Comparison of ENCODE assay signal across 27 mouse cellular contexts in genomic region chr1:163512008-163512407, GRCm38 (mm10).
DNase-seq lines count a peak whose midpoint lies in the region; ATAC-seq and TF ChIP-seq lines count a peak whose summit lies in the region.
"Had no signal": no experiment of that assay in that cellular context is flagged by ENCODE, and none has a peak within 500 bp of the region (broad histone marks: within the 10 kb centered on the region; RNA-seq: fewer than 3 reads in every experiment).

No protein-coding gene starts in this region.

- H3K27me3 ChIP-seq in kidney, postnatal 0 days (ENCODE audit: insufficient read depth, low read length): no peaks in the 10 kb centered on the region
- no peaks in the 10 kb centered on the region for H3K27me3 ChIP-seq in limb, embryonic 14.5 days (ENCODE audit: control insufficient read depth, insufficient read depth, low read length)
- H3K27me3 ChIP-seq in limb, embryonic 10.5 days (ENCODE audit: low read depth, poor library complexity, severe bottlenecking): no peaks in the 10 kb centered on the region
- H3K27me3 ChIP-seq in myocyte (ENCODE audit: control insufficient read depth, insufficient read depth, insufficient read length): no peaks in the 10 kb centered on the region
- H3K27me3 ChIP-seq: embryonic facial prominence, embryonic 12.5 days; embryonic facial prominence, embryonic 15.5 days; forebrain, embryonic 12.5 days; forebrain, embryonic 15.5 days; heart, embryonic 13.5 days; hindbrain, embryonic 12.5 days; hindbrain, embryonic 15.5 days had no signal

- DNase-seq in kidney, postnatal 0 days (ENCODE audit: low spot score): peak; percentile 31
- no peak for DNase-seq in kidney, postnatal 25 days
- peak; percentile 42 for DNase-seq in limb, embryonic 14.5 days (ENCODE audit: low spot score)
- DNase-seq in limb, embryonic 10.5 days (ENCODE audit: low spot score): no peak
- DNase-seq in NIH3T3 (ENCODE audit: low read depth): peak; percentile 85
- DNase-seq: adrenal gland, postnatal 10 days; adrenal gland, postnatal 36 days; cerebellum, adult 11 months; cerebellum, adult 2 months; cerebellum, adult 9-11 months; cerebellum, postnatal 25 days; gastrocnemius, postnatal 25 days; heart, adult 2 months; heart, postnatal 14 days had no signal

- H3ac ChIP-seq in myocyte (ENCODE audit: control insufficient read depth, insufficient read length): no peak overlapping the region

- ATAC-seq in kidney, postnatal 0 days (replicated peaks; ENCODE audit: low FRiP score, low read depth): no peak
- ATAC-seq in limb, embryonic 14.5 days (ENCODE audit: low FRiP score, low read depth): no peak
- ATAC-seq in megakaryocyte-erythroid progenitor cell, adult 5-6 weeks (replicated peaks; ENCODE audit: low FRiP score, low TSS enrichment, poor library complexity, severe bottlenecking): no peak
- ATAC-seq: activated CD4-positive, CD25-positive, alpha-beta regulatory T cell, adult 4 months; CD4-positive, CD25-positive, alpha-beta regulatory T cell, adult 4 months; forebrain, embryonic 15.5 days had no signal

- TF ChIP-seq POLR2A in limb, embryonic 14.5 days (IDR thresholded peaks at IDR 0.05; ENCODE audit: borderline replicate concordance, extremely low read depth, insufficient read depth, insufficient read length): no peak
- no peak for TF ChIP-seq POLR2A in myocyte (IDR thresholded peaks at IDR 0.05; ENCODE audit: insufficient read length, low read depth)

- no peak overlapping the region for H3K27ac ChIP-seq in kidney, postnatal 0 days
- no peak overlapping the region for H3K27ac ChIP-seq in limb, embryonic 14.5 days (replicated peaks; ENCODE audit: low read depth, low read length)
- H3K27ac ChIP-seq in limb, embryonic 10.5 days: no peak overlapping the region
- H3K27ac ChIP-seq: embryonic facial prominence, embryonic 12.5 days; embryonic facial prominence, embryonic 15.5 days; forebrain, embryonic 12.5 days; forebrain, embryonic 15.5 days; heart, adult 2 months; heart, embryonic 10.5 days; heart, embryonic 13.5 days; hindbrain, embryonic 12.5 days; hindbrain, embryonic 15.5 days had no signal

- no peaks in the 10 kb centered on the region for H3K9me3 ChIP-seq in kidney, postnatal 0 days (replicated peaks; ENCODE audit: low read length)
- H3K9me3 ChIP-seq in limb, embryonic 14.5 days (ENCODE audit: control insufficient read depth, low read length): no peaks in the 10 kb centered on the region
- H3K9me3 ChIP-seq in limb, embryonic 10.5 days (replicated peaks): no peaks in the 10 kb centered on the region
- H3K9me3 ChIP-seq: embryonic facial prominence, embryonic 12.5 days; embryonic facial prominence, embryonic 15.5 days; forebrain, embryonic 12.5 days; forebrain, embryonic 15.5 days; heart, embryonic 10.5 days; hindbrain, embryonic 12.5 days; hindbrain, embryonic 15.5 days had no signal

- H3K9ac ChIP-seq in kidney, postnatal 0 days (ENCODE audit: low read depth, low read length): no peak overlapping the region
- no peak overlapping the region for H3K9ac ChIP-seq in limb, embryonic 14.5 days (ENCODE audit: low read depth, low read length, severe bottlenecking)
- H3K9ac ChIP-seq: embryonic facial prominence, embryonic 12.5 days; embryonic facial prominence, embryonic 15.5 days; forebrain, embryonic 12.5 days; forebrain, embryonic 15.5 days; heart, embryonic 13.5 days; hindbrain, embryonic 12.5 days; hindbrain, embryonic 15.5 days had no signal

- no peaks in the 10 kb centered on the region for H3K79me2 ChIP-seq in myocyte (ENCODE audit: control insufficient read depth, insufficient read depth)

- no peaks in the 10 kb centered on the region for H3K4me1 ChIP-seq in kidney, postnatal 0 days (replicated peaks; ENCODE audit: insufficient read depth, low read length)
- H3K4me1 ChIP-seq in limb, embryonic 14.5 days (ENCODE audit: control insufficient read depth, insufficient read depth, low read length): no peaks in the 10 kb centered on the region
- H3K4me1 ChIP-seq in limb, embryonic 10.5 days: peaks cover 10% of the 10 kb centered on the region; the same call in 1 of the 2 replicates
- H3K4me1 ChIP-seq: embryonic facial prominence, embryonic 12.5 days; embryonic facial prominence, embryonic 15.5 days; forebrain, embryonic 12.5 days; forebrain, embryonic 15.5 days; heart, embryonic 10.5 days; heart, embryonic 13.5 days; hindbrain, embryonic 12.5 days; hindbrain, embryonic 15.5 days had no signal

- H3K4me3 ChIP-seq in kidney, postnatal 0 days (replicated peaks; ENCODE audit: low read depth, low read length): no peak overlapping the region
- H3K4me3 ChIP-seq in limb, embryonic 14.5 days (replicated peaks; ENCODE audit: low read length): no peak overlapping the region
- no peak overlapping the region for H3K4me3 ChIP-seq in limb, embryonic 10.5 days
- H3K4me3 ChIP-seq in myocyte: no peak overlapping the region
- H3K4me3 ChIP-seq: embryonic facial prominence, embryonic 12.5 days; embryonic facial prominence, embryonic 15.5 days; erythroblast, embryonic 14.5 days; forebrain, embryonic 12.5 days; forebrain, embryonic 15.5 days; heart, adult 2 months; heart, embryonic 10.5 days; heart, embryonic 13.5 days; hindbrain, embryonic 12.5 days; hindbrain, embryonic 15.5 days had no signal

- no peak overlapping the region for H3K4me2 ChIP-seq in kidney, postnatal 0 days (ENCODE audit: low read length)
- no peak overlapping the region for H3K4me2 ChIP-seq in limb, embryonic 14.5 days (replicated peaks; ENCODE audit: low read depth, low read length, severe bottlenecking)
- H3K4me2 ChIP-seq in myocyte (ENCODE audit: low read depth): peak overlapping the region; percentile 48
- H3K4me2 ChIP-seq: embryonic facial prominence, embryonic 12.5 days; embryonic facial prominence, embryonic 15.5 days; forebrain, embryonic 12.5 days; forebrain, embryonic 15.5 days; heart, embryonic 13.5 days; hindbrain, embryonic 12.5 days; hindbrain, embryonic 15.5 days had no signal

- no peak for TF ChIP-seq CTCF in kidney, postnatal 0 days (IDR thresholded peaks at IDR 0.05; ENCODE audit: low read depth)

- no peaks in the 10 kb centered on the region for H3K36me3 ChIP-seq in kidney, postnatal 0 days (ENCODE audit: insufficient read depth, low read length)
- H3K36me3 ChIP-seq in limb, embryonic 14.5 days (ENCODE audit: control insufficient read depth, insufficient read depth, low read length): no peaks in the 10 kb centered on the region
- no peaks in the 10 kb centered on the region for H3K36me3 ChIP-seq in limb, embryonic 10.5 days
- H3K36me3 ChIP-seq in myocyte (ENCODE audit: control insufficient read depth, insufficient read depth): no peaks in the 10 kb centered on the region
- H3K36me3 ChIP-seq: embryonic facial prominence, embryonic 12.5 days; embryonic facial prominence, embryonic 15.5 days; forebrain, embryonic 12.5 days; forebrain, embryonic 15.5 days; heart, embryonic 10.5 days; heart, embryonic 13.5 days; hindbrain, embryonic 12.5 days; hindbrain, embryonic 15.5 days had no signal

- 45% methylated on average over 1 of the region's 1 CpGs for WGBS in kidney, postnatal 0 days
- 40% methylated on average over 1 of the region's 1 CpGs for WGBS in limb, embryonic 14.5 days
- 67% methylated on average over 1 of the region's 1 CpGs for WGBS in limb, embryonic 10.5 days

TF ChIP-seq in myocyte, 11 proteins besides CTCF, POLR2A, EP300 and RAD21:
- TF ChIP-seq USF1 (IDR thresholded peaks at IDR 0.05; ENCODE audit: low read depth): no peak
- TF ChIP-seq MYOD1 (IDR thresholded peaks at IDR 0.05; ENCODE audit: control insufficient read depth in 1 of 3, insufficient read length in 2 of 3, low read depth in 2 of 3): no peak
- no peak for TF ChIP-seq SRF (IDR thresholded peaks at IDR 0.05; ENCODE audit: control insufficient read depth, insufficient read length, low read depth)
- no peak for TF ChIP-seq POLR2AphosphoS2 (IDR thresholded peaks at IDR 0.05; ENCODE audit: insufficient read length, low read depth)
- TF ChIP-seq TCF3 (IDR thresholded peaks at IDR 0.05; ENCODE audit: insufficient read length, low read depth): no peak
- no peak for TF ChIP-seq E2F4 (IDR thresholded peaks at IDR 0.05; ENCODE audit: insufficient read depth)
- no peak for TF ChIP-seq MYOG (IDR thresholded peaks at IDR 0.05; ENCODE audit: control insufficient read depth in 1 of 3, insufficient read depth in 1 of 3, insufficient read length in 2 of 3, low read depth in 2 of 3)
- TF ChIP-seq TCF12 (IDR thresholded peaks at IDR 0.05; ENCODE audit: insufficient read depth, poor library complexity, severe bottlenecking): no peak
- no peak for TF ChIP-seq MAX (IDR thresholded peaks at IDR 0.05; ENCODE audit: low read depth)
- no peak for TF ChIP-seq CEBPB (IDR thresholded peaks at IDR 0.05; ENCODE audit: insufficient read depth, poor library complexity, severe bottlenecking)
- TF ChIP-seq REST (IDR thresholded peaks at IDR 0.05; ENCODE audit: insufficient read depth, insufficient read length): no peak
TF ChIP-seq in myocyte: peak in this region for 0.

Comparison
In these comparisons a context has a peak if more than half of its experiments do, and no peak if none do; other contexts are left out.
1. DNase-seq: peak in kidney, postnatal 0 days (single experiment), limb, embryonic 14.5 days (single experiment) and NIH3T3 (single experiment); none in kidney, postnatal 25 days (0 of 2) and limb, embryonic 10.5 days (single experiment).